Comparison of ENCODE assay signal across 18 mouse cellular contexts in the genomic region with DNA sequence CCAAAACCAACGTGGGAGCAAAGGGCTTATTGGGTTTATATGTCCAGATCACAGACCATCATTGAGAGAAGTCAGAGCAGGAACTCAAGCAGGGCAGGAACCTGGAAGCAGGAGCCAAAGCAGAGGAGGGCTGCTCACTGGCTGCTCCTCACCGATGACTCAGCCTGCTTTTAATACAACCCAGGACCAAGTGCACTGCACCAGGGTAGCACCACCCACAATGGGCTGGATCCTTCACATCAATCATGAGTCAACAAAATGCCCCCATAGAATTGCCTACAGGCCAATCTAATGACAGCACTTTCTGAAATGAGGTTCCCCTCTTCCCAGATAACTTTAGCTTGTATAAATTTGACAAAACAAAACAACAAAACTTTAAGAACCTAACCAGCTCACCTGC.
DNase-seq lines count a peak whose midpoint lies in the region.
"Had no signal": no experiment of that assay in that cellular context is flagged by ENCODE, and none has a peak within 500 bp of the region (broad histone marks: within the 10 kb centered on the region; RNA-seq: fewer than 3 reads in every experiment).

No protein-coding gene starts in this region.

- DNase-seq in 3T3-L1 (ENCODE audit: low read depth, low spot score) (peak; percentile 56), 416B (ENCODE audit: low read depth) (peak; percentile 46), NIH3T3 (ENCODE audit: low read depth) (peak; percentile 48)
- no peak for DNase-seq in B cell, adult 2 months
- DNase-seq in spleen, postnatal 10 days (ENCODE audit: low spot score in 2 of 2): no peak
- no peak for DNase-seq in urinary bladder, postnatal 25 days (ENCODE audit: low spot score)
- DNase-seq: adrenal gland, adult 2 months; adrenal gland, postnatal 14 days; cerebellum, adult 11 months; cerebellum, adult 2 months; cerebellum, adult 9-11 months; cerebellum, postnatal 25 days; forebrain, postnatal 0 days; gastrocnemius, adult 2 months; gastrocnemius, postnatal 14 days; heart, adult 11 months; heart, postnatal 10 days; heart, postnatal 36 days had no signal

Comparison
In these comparisons a context has a peak if more than half of its experiments do, and no peak if none do; other contexts are left out.
1. DNase-seq: peak in 3T3-L1 (single experiment), 416B (single experiment) and NIH3T3 (single experiment); none in B cell, adult 2 months (0 of 2), spleen, postnatal 10 days (0 of 2) and urinary bladder, postnatal 25 days (single experiment).